In the genomic region with DNA sequence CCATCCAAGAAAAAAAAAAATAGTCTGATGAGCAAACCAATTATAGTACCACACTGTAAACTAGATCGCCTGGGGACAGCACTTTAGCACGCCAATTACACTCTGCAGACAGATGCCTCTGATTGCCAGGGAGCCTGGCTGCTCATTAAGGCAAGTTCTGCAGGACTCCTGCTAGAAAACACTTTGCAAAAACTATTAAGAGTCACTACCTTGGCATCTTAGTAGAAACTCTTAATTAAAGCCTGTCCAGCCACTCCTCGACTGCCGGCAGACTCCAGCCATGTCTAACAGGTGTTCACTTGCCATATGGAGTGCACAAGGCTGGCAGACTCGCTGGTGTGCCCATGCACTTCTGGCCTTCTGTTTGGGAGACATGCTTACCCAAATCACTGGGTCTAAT, we compare ENCODE assay signal across 20 mouse cellular contexts. TPM values are rescaled to one million over a fixed set of nuclear protein-coding genes. Genes with fewer than 3 reads are reported as not detected.
A peak's percentile ranks its signal among the peaks of the same experiment; 100 is the strongest.
DNase-seq lines count a peak whose midpoint lies in the region; ATAC-seq lines count a peak whose summit lies in the region.
"Had no signal": no experiment of that assay in that cellular context is flagged by ENCODE, and none has a peak within 500 bp of the region (broad histone marks: within the 10 kb centered on the region; RNA-seq: fewer than 3 reads in every experiment).

No protein-coding gene starts in this region.

- WGBS in forebrain, embryonic 11.5 days: 59% methylated on average over 5 of the region's 5 CpGs
- WGBS in forebrain, embryonic 10.5 days: 74% methylated on average over 5 of the region's 5 CpGs
- 36% methylated on average over 5 of the region's 5 CpGs for WGBS in limb, embryonic 11.5 days
- WGBS in limb, embryonic 10.5 days: 63% methylated on average over 5 of the region's 5 CpGs
- 54% methylated on average over 5 of the region's 5 CpGs for WGBS in forebrain, embryonic 12.5 days

- H3K4me3 ChIP-seq in forebrain, embryonic 11.5 days (ENCODE audit: low read depth, low read length): no peak overlapping the region
- no peak overlapping the region for H3K4me3 ChIP-seq in forebrain, embryonic 10.5 days
- H3K4me3 ChIP-seq in limb, embryonic 11.5 days (ENCODE audit: low read depth, low read length): no peak overlapping the region
- no peak overlapping the region for H3K4me3 ChIP-seq in limb, embryonic 10.5 days
- H3K4me3 ChIP-seq in forebrain, embryonic 12.5 days (replicated peaks): no peak overlapping the region
- H3K4me3 ChIP-seq: limb, embryonic 15.5 days; midbrain, embryonic 12.5 days had no signal

- H3K4me2 ChIP-seq in forebrain, embryonic 11.5 days (ENCODE audit: low read depth, low read length, severe bottlenecking): no peak overlapping the region
- no peak overlapping the region for H3K4me2 ChIP-seq in limb, embryonic 11.5 days (ENCODE audit: low read depth, severe bottlenecking)
- no peak overlapping the region for H3K4me2 ChIP-seq in forebrain, embryonic 12.5 days
- H3K4me2 ChIP-seq: heart, embryonic 11.5 days; limb, embryonic 15.5 days; midbrain, embryonic 12.5 days had no signal

- no peaks in the 10 kb centered on the region for H3K9me3 ChIP-seq in forebrain, embryonic 11.5 days (ENCODE audit: control insufficient read depth, low read length)
- no peaks in the 10 kb centered on the region for H3K9me3 ChIP-seq in forebrain, embryonic 10.5 days
- H3K9me3 ChIP-seq in limb, embryonic 11.5 days (ENCODE audit: control insufficient read depth, low read length): no peaks in the 10 kb centered on the region
- H3K9me3 ChIP-seq in limb, embryonic 10.5 days (replicated peaks): no peaks in the 10 kb centered on the region
- H3K9me3 ChIP-seq in forebrain, embryonic 12.5 days: no peaks in the 10 kb centered on the region
- H3K9me3 ChIP-seq: limb, embryonic 15.5 days; midbrain, embryonic 12.5 days had no signal

- no peak overlapping the region for H3K9ac ChIP-seq in forebrain, embryonic 11.5 days (ENCODE audit: low read length)
- no peak overlapping the region for H3K9ac ChIP-seq in limb, embryonic 11.5 days (ENCODE audit: low read length)
- H3K9ac ChIP-seq in forebrain, embryonic 12.5 days: no peak overlapping the region
- H3K9ac ChIP-seq: limb, embryonic 15.5 days; liver, postnatal 0 days; midbrain, embryonic 12.5 days had no signal

- no peak overlapping the region for H3K27ac ChIP-seq in forebrain, embryonic 11.5 days (ENCODE audit: low read depth, low read length)
- no peak overlapping the region for H3K27ac ChIP-seq in forebrain, embryonic 10.5 days
- no peak overlapping the region for H3K27ac ChIP-seq in limb, embryonic 11.5 days (replicated peaks; ENCODE audit: low read depth, low read length)
- no peak overlapping the region for H3K27ac ChIP-seq in limb, embryonic 10.5 days
- 0 out of 2 replicates have a peak overlapping the region, but pooled peaks have one; percentile 46 for H3K27ac ChIP-seq in forebrain, embryonic 12.5 days
- H3K27ac ChIP-seq: limb, embryonic 15.5 days; midbrain, embryonic 12.5 days had no signal

- no peaks in the 10 kb centered on the region for H3K36me3 ChIP-seq in forebrain, embryonic 11.5 days (ENCODE audit: control insufficient read depth, insufficient read depth, low read length)
- no peaks in the 10 kb centered on the region for H3K36me3 ChIP-seq in forebrain, embryonic 10.5 days (replicated peaks)
- no peaks in the 10 kb centered on the region for H3K36me3 ChIP-seq in limb, embryonic 11.5 days (ENCODE audit: control insufficient read depth, insufficient read depth, low read length)
- no peaks in the 10 kb centered on the region for H3K36me3 ChIP-seq in limb, embryonic 10.5 days
- H3K36me3 ChIP-seq in forebrain, embryonic 12.5 days (replicated peaks): no peaks in the 10 kb centered on the region
- H3K36me3 ChIP-seq: limb, embryonic 15.5 days; midbrain, embryonic 12.5 days had no signal

- no peaks in the 10 kb centered on the region for H3K4me1 ChIP-seq in forebrain, embryonic 11.5 days (replicated peaks; ENCODE audit: control insufficient read depth, insufficient read depth, low read length)
- H3K4me1 ChIP-seq in forebrain, embryonic 10.5 days: peaks cover 3% of the 10 kb centered on the region; the same call in 1 of the 2 replicates
- H3K4me1 ChIP-seq in limb, embryonic 11.5 days (ENCODE audit: control insufficient read depth, insufficient read depth, low read length): no peaks in the 10 kb centered on the region
- no peaks in the 10 kb centered on the region for H3K4me1 ChIP-seq in limb, embryonic 10.5 days
- no peaks in the 10 kb centered on the region for H3K4me1 ChIP-seq in forebrain, embryonic 12.5 days
- H3K4me1 ChIP-seq: limb, embryonic 15.5 days had no signal

- ATAC-seq in forebrain, embryonic 11.5 days (replicated peaks; ENCODE audit: low FRiP score): peak; percentile 83
- ATAC-seq in limb, embryonic 11.5 days (ENCODE audit: insufficient number of reproducible peaks, low FRiP score, low TSS enrichment, low read depth): no peak
- ATAC-seq in forebrain, embryonic 12.5 days (ENCODE audit: low FRiP score): peak; percentile 94; the same call in 1 of the 2 replicates
- ATAC-seq: intestine, postnatal 0 days; liver, postnatal 0 days had no signal

- no peaks in the 10 kb centered on the region for H3K27me3 ChIP-seq in forebrain, embryonic 11.5 days (ENCODE audit: control insufficient read depth, insufficient read depth, low read length)
- H3K27me3 ChIP-seq in forebrain, embryonic 10.5 days (ENCODE audit: poor library complexity, severe bottlenecking): no peaks in the 10 kb centered on the region
- H3K27me3 ChIP-seq in limb, embryonic 11.5 days (ENCODE audit: control insufficient read depth, insufficient read depth, low read length): no peaks in the 10 kb centered on the region
- H3K27me3 ChIP-seq in limb, embryonic 10.5 days (ENCODE audit: low read depth, poor library complexity, severe bottlenecking): no peaks in the 10 kb centered on the region
- H3K27me3 ChIP-seq in forebrain, embryonic 12.5 days: no peaks in the 10 kb centered on the region
- H3K27me3 ChIP-seq: limb, embryonic 15.5 days; midbrain, embryonic 12.5 days had no signal

- DNase-seq in forebrain, embryonic 11.5 days (ENCODE audit: low spot score): peak; percentile 68
- DNase-seq in forebrain, embryonic 10.5 days (ENCODE audit: extremely low spot score, low spot score): no peak
- DNase-seq in limb, embryonic 11.5 days (ENCODE audit: low spot score): peak; percentile 23
- no peak for DNase-seq in limb, embryonic 10.5 days (ENCODE audit: low spot score)
- peak; percentile 17 to 50 for DNase-seq in layer of hippocampus, postnatal 10 days (ENCODE audit: low spot score in 2 of 2)
- no peak for DNase-seq in right cerebral cortex, adult 2 months (ENCODE audit: low spot score in 2 of 2)
- DNase-seq in spleen, postnatal 14 days (ENCODE audit: low spot score in 2 of 2): no peak
- DNase-seq: B cell, adult 2 months; cerebellum, adult 9-11 months; gastrocnemius, postnatal 36 days; kidney, postnatal 14 days; liver, postnatal 0 days; lung, postnatal 36 days; thymus, adult 18-20 months had no signal

RNA-seq across cellular contexts. Expression of a gene that starts 46.2 kb away (rescaled TPM):
- polyA plus RNA-seq in forebrain, embryonic 11.5 days (2014; fragmentation: Nextera tagmentation; extraction: Ambion mirVana): 10.9 and 20.5 TPM in 2 replicates
- polyA plus RNA-seq in forebrain, embryonic 10.5 days (2016; fragmentation: Nextera tagmentation; extraction: Ambion mirVana): 15.0 and 17.5 TPM in 2 replicates
- polyA plus RNA-seq in limb, embryonic 11.5 days (2014; fragmentation: Nextera tagmentation; extraction: Ambion mirVana): 11.9 and 16.3 TPM in 2 replicates
- 12.6 and 12.8 TPM in 2 replicates for polyA plus RNA-seq in limb, embryonic 10.5 days (2016; fragmentation: Nextera tagmentation; extraction: Ambion mirVana)
- polyA plus RNA-seq in forebrain, embryonic 12.5 days (2016; fragmentation: Nextera tagmentation; extraction: Ambion mirVana): 15.8 and 17.4 TPM in 2 replicates
- 10 to 100 TPM; 12.0 to 12.3 TPM for total RNA-seq in layer of hippocampus, postnatal 10 days (2021)

RNA-seq across cellular contexts. Expression of a gene that starts 46.3 kb away (rescaled TPM):
- 0.28 and 0.63 TPM in 2 replicates for polyA plus RNA-seq in forebrain, embryonic 11.5 days (2014; fragmentation: Nextera tagmentation; extraction: Ambion mirVana)
- 0.23 and 0.50 TPM in 2 replicates for polyA plus RNA-seq in forebrain, embryonic 10.5 days (2016; fragmentation: Nextera tagmentation; extraction: Ambion mirVana)
- 0.07 and 0.16 TPM in 2 replicates for polyA plus RNA-seq in limb, embryonic 11.5 days (2014; fragmentation: Nextera tagmentation; extraction: Ambion mirVana)
- 0.11 and 0.18 TPM in 2 replicates for polyA plus RNA-seq in limb, embryonic 10.5 days (2016; fragmentation: Nextera tagmentation; extraction: Ambion mirVana)
- polyA plus RNA-seq in forebrain, embryonic 12.5 days (2016; fragmentation: Nextera tagmentation; extraction: Ambion mirVana): 0.70 and 1.0 TPM in 2 replicates
- total RNA-seq in layer of hippocampus, postnatal 10 days (2021): 1 to 10 TPM; 2.1 to 3.2 TPM
- total RNA-seq: gastrocnemius, postnatal 36 days; heart, postnatal 25 days had no signal
- polyA plus RNA-seq: liver, postnatal 0 days had no signal

Comparison
In these comparisons a context has a peak if more than half of its experiments do, and no peak if none do; other contexts are left out.
1. DNase-seq: peak in forebrain, embryonic 11.5 days (single experiment), limb, embryonic 11.5 days (single experiment) and layer of hippocampus, postnatal 10 days (2 of 2); none in forebrain, embryonic 10.5 days (single experiment), limb, embryonic 10.5 days (single experiment), right cerebral cortex, adult 2 months (0 of 2) and spleen, postnatal 14 days (0 of 2).